Mouse (Mus musculus) MN1 (cell line): ENCODE measurements around the gene Epb41.

Experiments
- DNase-seq: peaks from one replicate; pipeline ENCODE4 v3.0.0-alpha.2; 2016; ENCODE audit warnings: low spot score

Epb41 gene

DNA sequence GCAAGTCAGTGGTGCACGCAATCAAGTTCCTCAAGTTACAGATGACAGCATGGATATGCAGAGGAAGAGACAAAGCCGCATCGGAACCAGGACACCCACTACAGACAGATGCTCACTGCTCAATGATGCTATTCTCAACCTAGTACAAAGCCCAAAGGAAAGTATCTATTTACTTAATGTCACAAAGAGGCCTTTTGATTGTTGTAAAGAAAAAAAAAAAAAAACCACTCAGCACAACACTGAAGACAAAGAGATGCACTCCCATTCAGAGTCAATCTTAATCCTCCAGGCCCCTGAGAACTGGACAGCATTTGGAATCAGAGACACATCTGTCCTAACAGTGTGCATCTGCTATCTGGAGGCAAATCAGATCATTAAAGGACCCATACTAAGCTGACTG lies 63.5 kb downstream of the Epb41 start:
- no peak for DNase-seq

- DNase-seq = no peak
These were observed 64.7 kb downstream of the Epb41 start for GRCm38 (mm10) chr4:132010416-132010815.

DNA sequence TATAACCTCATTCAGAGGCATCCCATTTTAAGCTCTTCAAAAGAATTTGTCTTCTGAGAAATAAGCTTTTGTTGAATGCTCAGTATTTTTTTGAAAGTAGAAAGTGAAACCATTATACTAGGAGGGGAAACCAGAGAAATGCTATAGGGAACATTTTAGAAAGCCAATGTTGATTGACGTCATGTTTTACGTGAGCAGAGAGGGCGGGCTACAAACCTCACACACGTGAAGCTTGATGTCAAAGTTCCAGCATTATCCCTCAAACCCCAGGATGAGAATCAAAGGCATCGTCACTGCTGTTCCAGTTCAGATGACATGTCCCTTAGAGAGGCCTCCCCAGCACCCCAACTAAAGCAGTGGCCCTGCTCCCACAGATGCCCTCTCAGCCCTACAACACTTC lies 66.9 kb downstream of the Epb41 start:
- DNase-seq = no peak

DNA sequence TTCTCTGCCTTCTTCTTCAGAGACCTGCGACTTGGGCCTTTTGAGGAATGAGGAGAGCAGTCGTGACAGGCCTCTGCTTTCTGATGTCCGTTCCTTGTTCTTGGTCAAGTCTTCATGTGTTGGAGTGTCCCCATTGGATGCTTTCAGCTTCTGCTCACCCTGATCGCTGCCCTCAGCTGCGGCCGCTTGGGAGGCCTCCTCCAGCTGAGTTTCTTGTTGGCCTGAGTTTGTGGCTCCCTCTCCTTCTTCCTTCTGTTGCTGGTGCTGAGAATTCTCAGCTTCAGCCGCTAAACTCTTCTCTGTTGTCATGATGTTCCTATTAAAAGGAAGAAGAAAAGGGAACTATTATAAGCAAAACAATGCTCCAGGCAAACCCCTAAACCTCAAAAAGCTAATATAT lies 68.0 kb downstream of the Epb41 start:
- no peak for DNase-seq

DNA sequence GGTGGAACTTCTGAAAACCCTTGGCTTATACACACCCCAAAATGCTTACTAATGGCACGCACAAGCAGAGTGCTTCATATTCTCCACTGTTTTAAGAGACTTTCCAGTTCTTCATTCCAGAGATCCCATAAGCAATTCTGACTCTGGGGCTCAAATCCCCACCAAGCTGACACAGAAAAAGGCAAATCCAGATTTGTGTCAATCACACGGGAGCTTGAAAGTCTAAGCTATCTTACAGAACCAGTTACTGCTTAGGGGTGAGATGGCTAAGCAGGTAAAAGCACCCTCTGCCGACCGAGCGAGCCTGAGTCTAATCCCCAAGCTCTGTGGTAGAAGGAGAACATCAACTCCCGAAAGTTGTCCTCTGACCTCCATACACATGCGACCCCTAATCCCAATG lies 76.5 kb downstream of the Epb41 start:
- DNase-seq = no peak

- DNase-seq = no peak
These were observed 77.6 kb downstream of the Epb41 start for GRCm38 (mm10) chr4:131997476-131997875.

GRCm38 (mm10) chr4:131996985-131997384 lies 78.1 kb downstream of the Epb41 start:
- no peak for DNase-seq

DNA sequence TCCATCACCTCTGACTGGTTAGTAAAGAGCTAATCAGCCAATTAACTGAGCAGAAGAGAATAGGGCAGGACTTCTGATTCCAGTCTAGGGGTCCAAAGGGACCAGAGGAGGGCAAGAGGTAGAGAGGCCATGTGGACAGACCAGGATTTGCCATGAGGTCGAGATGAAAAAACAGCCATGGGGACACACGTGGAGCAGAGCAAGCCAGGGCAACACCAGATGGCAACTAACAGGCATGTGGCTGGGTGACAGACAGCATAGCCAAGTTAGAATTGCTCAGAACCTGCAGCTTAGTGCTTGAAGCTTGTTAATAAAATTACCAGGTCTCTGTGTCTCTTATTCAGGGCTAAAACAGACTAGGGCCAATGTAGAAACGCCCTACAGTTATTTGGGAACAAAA lies 81.3 kb downstream of the Epb41 start:
- DNase-seq = peak; percentile 8

DNA sequence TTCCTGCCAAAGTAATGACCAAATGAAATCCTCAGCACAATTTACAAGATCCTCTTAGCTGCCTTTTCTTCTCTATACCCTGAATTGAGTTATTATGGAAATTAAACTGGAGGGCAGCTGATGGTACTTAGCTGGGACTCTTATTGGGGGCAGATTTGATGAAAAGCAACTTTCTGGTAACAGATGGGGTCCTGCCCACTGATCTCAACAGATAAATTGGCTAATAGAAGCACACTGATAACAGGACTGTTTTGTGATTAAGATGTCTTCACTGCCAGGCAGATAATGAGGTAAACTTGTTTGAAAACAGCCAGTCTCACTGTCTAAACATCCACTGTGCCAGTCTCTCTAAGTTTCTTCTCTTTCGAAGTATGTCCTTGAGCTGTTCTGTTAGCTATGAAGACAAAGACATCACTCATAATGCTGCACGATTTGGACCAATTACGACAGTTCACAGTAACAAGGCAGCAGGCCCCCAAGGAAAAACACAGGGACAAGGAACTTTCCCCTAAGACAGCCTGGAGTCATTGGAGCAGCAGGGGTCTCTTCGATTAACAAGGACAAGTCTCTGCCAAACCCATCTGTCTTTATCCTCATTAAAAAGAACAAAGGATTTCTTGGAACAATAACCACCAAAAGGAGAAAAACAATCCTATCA lies 92.1 kb downstream of the Epb41 start:
- DNase-seq = no peak

DNA sequence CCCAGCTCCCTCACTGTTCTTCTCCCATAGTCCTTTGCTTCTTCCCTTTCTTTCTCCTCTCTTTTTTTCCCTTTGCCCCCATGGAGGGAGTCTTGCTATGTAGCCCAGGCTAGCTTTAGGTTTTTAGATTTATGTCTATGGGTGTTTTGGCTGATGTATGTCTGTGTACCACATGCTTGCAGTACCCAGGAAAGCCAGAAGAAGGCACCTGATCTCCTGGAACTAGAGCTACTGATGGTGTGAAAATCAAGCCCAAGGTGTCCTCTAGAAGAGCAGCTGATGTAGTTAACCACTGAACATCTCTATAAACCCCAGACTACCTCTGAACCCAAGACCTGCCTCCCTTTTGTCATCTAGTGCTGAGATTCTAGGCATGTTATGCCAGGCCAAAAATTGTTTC lies 93.4 kb downstream of the Epb41 start:
- no peak for DNase-seq

DNA sequence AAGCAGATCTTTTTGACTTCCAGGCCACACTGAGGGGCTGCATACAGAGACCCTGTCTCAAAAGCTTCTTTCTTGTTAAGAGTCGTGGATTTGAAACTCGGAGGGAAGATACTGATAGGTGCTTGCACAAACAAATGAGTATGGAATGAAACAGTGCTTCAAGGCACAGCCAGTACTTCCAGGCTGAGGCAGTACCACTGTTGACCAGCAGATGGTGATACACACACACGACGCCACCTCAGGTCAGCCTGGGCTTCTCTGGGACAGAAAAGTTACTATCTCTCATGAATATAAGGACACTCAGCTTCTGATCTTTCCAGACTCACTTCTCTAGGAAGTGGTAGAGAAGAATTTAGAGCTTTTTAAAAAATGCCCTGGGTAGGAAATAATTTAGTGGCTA lies 97.9 kb downstream of the Epb41 start:
- DNase-seq = peak; percentile 71

DNA sequence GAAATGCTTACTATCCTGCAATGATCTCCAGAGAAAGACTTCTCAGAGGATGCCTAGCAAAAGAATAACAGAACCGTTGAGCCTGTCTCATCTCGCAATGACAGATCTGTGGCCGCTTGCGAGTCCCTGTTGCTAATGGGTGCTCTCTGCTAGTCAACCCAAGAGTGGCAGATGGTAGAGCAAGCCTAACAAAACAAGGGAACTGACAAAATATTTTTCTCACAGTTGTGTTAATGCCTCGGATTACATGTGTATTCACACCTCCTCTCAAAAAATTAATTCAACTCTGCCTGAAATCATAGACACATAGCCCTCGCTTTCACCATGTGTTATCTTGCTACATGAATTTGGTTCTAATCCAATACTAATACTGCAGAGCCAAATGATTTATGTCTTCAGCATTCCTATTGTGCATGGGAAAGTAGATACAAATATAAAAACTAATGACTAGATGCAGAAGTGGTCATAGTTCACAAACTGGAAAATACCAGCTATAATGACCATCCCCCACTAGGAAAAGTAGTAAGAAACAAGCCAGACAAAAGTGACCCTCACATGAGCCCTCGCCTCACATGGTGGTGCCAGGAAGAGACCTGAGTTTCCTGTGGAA lies 104.8 kb downstream of the Epb41 start:
- DNase-seq = no peak

GRCm38 (mm10) chr4:131968873-131969272 lies 106.2 kb downstream of the Epb41 start:
- DNase-seq = peak; percentile 42

DNA sequence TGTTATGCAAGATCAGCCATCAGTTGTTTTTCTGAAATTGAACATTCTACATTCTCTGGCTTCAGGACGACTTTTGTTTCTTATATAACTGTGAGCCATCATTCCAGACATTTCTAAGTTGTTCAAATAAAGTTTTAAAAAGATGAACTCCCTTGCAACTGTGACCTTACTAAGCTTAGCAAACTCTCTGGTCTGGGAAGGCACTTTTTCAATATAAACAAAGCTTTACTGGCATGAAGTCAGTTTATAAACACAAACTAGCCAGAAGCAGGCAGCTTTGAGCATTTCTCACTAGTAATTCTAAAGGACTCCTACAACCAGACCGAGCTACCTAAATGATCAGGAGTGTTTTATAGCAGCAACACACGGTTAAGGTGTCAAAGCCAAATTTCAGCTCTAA lies 118.0 kb downstream of the Epb41 start:
- no peak for DNase-seq

DNA sequence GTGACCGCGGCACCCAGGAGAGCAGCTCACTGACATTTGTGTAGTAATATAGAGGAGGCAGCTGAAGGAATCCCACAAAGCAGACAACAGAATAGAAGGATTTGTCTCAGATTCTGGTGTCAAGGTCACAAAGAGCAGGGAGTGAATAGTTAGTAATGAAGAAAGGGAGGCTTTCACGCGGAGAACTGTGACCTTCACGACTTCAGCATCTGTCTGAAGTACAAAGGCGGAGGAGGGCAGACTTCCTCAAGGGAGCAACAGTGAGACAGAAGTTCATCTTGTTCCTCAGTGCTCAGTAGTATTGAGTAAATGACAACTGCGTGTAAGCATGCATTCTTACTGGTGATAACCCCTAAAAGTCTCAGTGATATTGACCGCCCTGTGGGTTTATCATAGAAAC lies 124.5 kb downstream of the Epb41 start:
- DNase-seq = no peak

DNA sequence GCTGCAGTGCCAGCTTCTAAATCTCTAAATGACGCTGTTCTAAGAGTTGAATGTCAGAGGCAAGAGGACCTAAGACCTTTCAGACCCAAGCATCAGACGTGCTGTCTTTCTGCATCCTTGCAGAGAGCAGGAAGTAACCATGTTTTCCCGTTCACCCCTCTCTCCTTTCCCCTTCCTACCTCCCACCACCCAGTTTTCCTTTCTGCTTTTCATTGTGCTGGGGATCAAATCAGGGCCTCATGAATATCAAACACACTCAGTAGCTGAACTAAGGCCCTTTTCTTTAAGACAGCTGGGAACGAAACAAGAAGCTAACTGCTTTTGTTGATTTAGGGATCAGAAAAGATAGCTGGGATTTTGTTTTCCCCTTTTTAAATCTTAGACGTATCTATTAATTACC lies 125.2 kb downstream of the Epb41 start:
- DNase-seq = no peak

GRCm38 (mm10) chr4:131947848-131948247 lies 127.3 kb downstream of the Epb41 start:
- no peak for DNase-seq

GRCm38 (mm10) chr4:131940846-131941245 lies 134.3 kb downstream of the Epb41 start:
- DNase-seq = no peak

GRCm38 (mm10) chr4:131939459-131939858 lies 135.7 kb downstream of the Epb41 start:
- DNase-seq = no peak

GRCm38 (mm10) chr4:131929146-131929545 lies 146.0 kb downstream of the Epb41 start:
- no peak for DNase-seq

DNA sequence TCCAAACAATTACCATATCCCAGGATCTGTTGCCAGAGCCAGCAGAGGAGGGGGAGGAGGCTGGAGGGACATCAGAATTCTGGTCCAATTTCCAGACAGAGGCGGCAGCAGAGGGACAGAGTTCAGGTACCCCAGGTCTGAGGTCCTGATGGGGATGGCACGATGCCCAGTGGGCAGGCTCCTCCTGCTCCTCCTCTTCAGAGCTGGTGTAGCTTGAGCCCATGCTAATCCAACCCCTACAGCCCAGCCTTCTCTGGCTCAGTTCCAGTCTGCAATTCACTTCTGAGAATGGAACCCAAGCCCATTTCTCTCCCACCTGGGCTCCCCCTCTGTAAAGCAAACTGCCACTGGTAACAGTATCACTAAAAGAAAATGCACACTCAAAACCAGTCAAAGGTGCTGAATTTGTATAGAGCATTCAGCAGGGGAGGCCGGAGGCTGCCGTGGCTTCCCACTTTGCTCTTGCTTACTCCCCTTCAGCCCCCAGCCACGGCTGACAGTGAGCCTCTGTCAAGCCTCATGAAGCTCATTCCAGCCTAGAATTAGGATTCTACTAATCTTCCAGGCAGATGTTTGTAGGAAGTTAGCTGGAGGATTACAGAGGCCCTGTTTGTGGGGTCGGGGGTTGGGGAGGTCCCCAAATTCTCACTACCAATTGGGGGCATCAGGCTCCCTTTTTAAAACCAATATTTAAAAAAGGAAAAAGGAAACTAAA lies 150.9 kb downstream of the Epb41 start:
- peak; percentile 27 for DNase-seq

- DNase-seq = no peak
These were observed 152.7 kb downstream of the Epb41 start for GRCm38 (mm10) chr4:131922404-131922803.
